Mouse (Mus musculus) spleen, adult 2 months (tissue): ENCODE measurements around the gene Caln1. TPM values are rescaled to one million over a fixed set of nuclear protein-coding genes. Genes with fewer than 3 reads are reported as not detected.

ENCODE experiments used
- DNase-seq, 2 experiments: peaks; one replicate each; pipeline versions ENCODE4 v3.0.0 to v3.0.0-alpha.2; 2012 to 2021; ENCODE audit warnings: low spot score in 2 of 2, low read depth in 1 of 2
- H3K27ac ChIP-seq: fragments of 200-500 bp; 2 replicates; pipeline ENCODE4 v1.5.1; 2012; ENCODE audit warnings: low read length, inconsistent platforms; ENCODE audit not compliant: insufficient read depth
- H3K27me3 ChIP-seq: fragments of 200-500 bp; 2 replicates; pipeline ENCODE4 v1.6.1; 2012; ENCODE audit warnings: mild to moderate bottlenecking, moderate library complexity, low read length, inconsistent platforms; ENCODE audit not compliant: control insufficient read depth, insufficient read depth
- H3K36me3 ChIP-seq: fragments of 200-500 bp; 2 replicates; pipeline ENCODE4 v1.6.1; 2012; ENCODE audit warnings: mild to moderate bottlenecking, low read length, inconsistent platforms; ENCODE audit not compliant: control insufficient read depth, insufficient read depth
- H3K4me1 ChIP-seq: fragments of 200-500 bp; 2 replicates; pipeline ENCODE4 v1.6.1; 2011; ENCODE audit warnings: inconsistent platforms; ENCODE audit not compliant: control insufficient read depth, insufficient read depth, insufficient read length
- H3K4me3 ChIP-seq: fragments of 200-500 bp; 2 replicates; pipeline ENCODE4 v1.5.1; 2011; ENCODE audit warnings: mild to moderate bottlenecking, inconsistent platforms; ENCODE audit not compliant: insufficient read depth, insufficient read length; ENCODE audit errors: extremely low read depth
- CTCF ChIP-seq: fragments of 200-500 bp; IDR thresholded peaks from 2 replicates; pipeline ENCODE4 v1.5.1; 2011; ENCODE audit warnings: mild to moderate bottlenecking, inconsistent platforms; ENCODE audit not compliant: insufficient read depth, insufficient read length, insufficient replicate concordance; ENCODE audit errors: extremely low read depth
- POLR2A ChIP-seq: fragments of 200-500 bp; IDR thresholded peaks from 2 replicates; pipeline ENCODE4 v1.6.1; 2011; ENCODE audit warnings: low read depth, low read length, inconsistent platforms
- WGBS: fragments of 180-500 bp; shearing (Covaris S2); methylation state at CpG from one replicate; pipeline ENCODE4 v1.1.7; 2018; 5-methylcytosine and 5-hydroxymethylcytosine counted together
- polyA plus RNA-seq: library from polyadenylated mRNA; depleted of rRNA; stranded (reverse); fragments of >200 nt; gene quantifications from 2 replicates; pipeline ENCODE4 v1.2.3, GENCODE M21; 2012

Gene Caln1
- polyA plus RNA-seq, 1 experiment = not detected

- DNase-seq = no peak
- H3K27me3 ChIP-seq = no peaks in the 10 kb centered on the region
- H3K36me3 ChIP-seq = peaks cover 15% of the 10 kb centered on the region
- no peak overlapping the region for H3K4me3 ChIP-seq
- WGBS = 96% methylated on average over 4 of the region's 4 CpGs
- no peak overlapping the region for H3K27ac ChIP-seq
- no peaks in the 10 kb centered on the region for H3K4me1 ChIP-seq
- TF ChIP-seq CTCF (no peak), POLR2A (no peak)
These were observed 38.5 kb upstream of the Caln1 start for GRCm38 (mm10) chr5:130330801-130331200.

GRCm38 (mm10) chr5:130331206-130331605 lies 38.0 kb upstream of the Caln1 start:
- Histone ChIP-seq H3K4me1 (no peaks in the 10 kb centered on the region), H3K4me3 (no peak overlapping the region), H3K36me3 (peaks cover 14% of the 10 kb centered on the region), H3K27ac (no peak overlapping the region), H3K27me3 (no peaks in the 10 kb centered on the region)
- DNase-seq = no peak
- 95% methylated on average over 4 of the region's 4 CpGs for WGBS
- TF ChIP-seq POLR2A = no peak
- TF ChIP-seq CTCF = no peak

GRCm38 (mm10) chr5:130333566-130333965 lies 35.7 kb upstream of the Caln1 start:
- Histone ChIP-seq H3K4me3 (no peak overlapping the region), H3K27ac (no peak overlapping the region), H3K36me3 (peaks cover 19% of the 10 kb centered on the region), H3K27me3 (no peaks in the 10 kb centered on the region), H3K4me1 (no peaks in the 10 kb centered on the region)
- DNase-seq = no peak
- TF ChIP-seq CTCF (no peak), POLR2A (no peak)
- 98% methylated on average over 7 of the region's 7 CpGs for WGBS

GRCm38 (mm10) chr5:130333971-130334370 lies 35.3 kb upstream of the Caln1 start:
- WGBS = 91% methylated on average over 11 of the region's 11 CpGs
- Histone ChIP-seq H3K27ac (no peak overlapping the region), H3K4me1 (no peaks in the 10 kb centered on the region), H3K27me3 (no peaks in the 10 kb centered on the region), H3K36me3 (peaks cover 17% of the 10 kb centered on the region), H3K4me3 (no peak overlapping the region)
- TF ChIP-seq CTCF = no peak
- TF ChIP-seq POLR2A = no peak
- DNase-seq = no peak

DNA sequence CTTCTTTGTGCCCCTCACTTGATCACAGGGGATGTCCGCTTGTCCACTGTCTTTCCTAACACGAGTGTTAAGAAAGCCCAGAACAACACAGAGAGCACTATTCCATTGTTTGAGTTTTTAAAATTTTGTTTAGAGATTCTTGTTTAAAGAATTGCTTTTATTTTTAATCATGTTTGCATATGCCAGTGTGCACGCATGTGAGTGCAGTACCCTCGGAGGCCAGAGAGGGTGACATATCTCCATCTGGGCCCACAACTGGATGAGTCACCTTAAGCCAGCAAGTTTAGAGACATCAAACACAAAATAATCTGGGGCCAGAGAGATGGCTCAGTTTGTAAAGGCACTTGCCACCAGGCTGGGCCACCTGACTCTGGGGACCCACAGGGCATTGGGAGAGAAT lies 33.8 kb upstream of the Caln1 start:
- Histone ChIP-seq H3K4me3 (no peak overlapping the region), H3K27me3 (no peaks in the 10 kb centered on the region), H3K4me1 (no peaks in the 10 kb centered on the region), H3K36me3 (peaks cover 15% of the 10 kb centered on the region), H3K27ac (no peak overlapping the region)
- DNase-seq = no peak
- 98% methylated on average over 4 of the region's 4 CpGs for WGBS
- no peak for TF ChIP-seq POLR2A
- no peak for TF ChIP-seq CTCF

- Histone ChIP-seq H3K27me3 (no peaks in the 10 kb centered on the region), H3K36me3 (peaks cover 14% of the 10 kb centered on the region), H3K4me3 (no peak overlapping the region), H3K4me1 (no peaks in the 10 kb centered on the region), H3K27ac (no peak overlapping the region)
- WGBS = 95% methylated on average over 15 of the region's 15 CpGs
- no peak for DNase-seq
- TF ChIP-seq POLR2A (no peak), CTCF (no peak)
These were observed 28.6 kb upstream of the Caln1 start for GRCm38 (mm10) chr5:130340656-130341055.

GRCm38 (mm10) chr5:130344999-130345398 lies 24.3 kb upstream of the Caln1 start:
- Histone ChIP-seq H3K27ac (no peak overlapping the region), H3K36me3 (peaks cover 8% of the 10 kb centered on the region), H3K4me3 (no peak overlapping the region), H3K27me3 (no peaks in the 10 kb centered on the region), H3K4me1 (no peaks in the 10 kb centered on the region)
- TF ChIP-seq POLR2A = no peak
- TF ChIP-seq CTCF = no peak
- WGBS = 72% methylated on average over 7 of the region's 7 CpGs
- no peak for DNase-seq
